Mouse (Mus musculus) limb, embryonic 11.5 days (tissue): ENCODE data around the gene Caprin1. TPM values are rescaled to one million over a fixed set of nuclear protein-coding genes. Genes with fewer than 3 reads are reported as not detected.

Experiments used
- microRNA-seq: library from miRNA; unstranded; fragments of <30 nt; microRNA quantifications from one replicate; pipeline ENCODE4, GENCODE M21; 2016
- polyA plus RNA-seq: library from polyadenylated mRNA; unstranded; fragments of >200 nt; fragmentation: Nextera tagmentation; extraction: Ambion mirVana; gene quantifications from 2 replicates; pipeline ENCODE4 v1.2.1, GENCODE M21; 2014

The Caprin1 gene
- polyA plus RNA-seq, 1 experiment from 2014 or later, result 602 TPM

Small RNA genes within 50 kb of the gene (microRNA-seq; reads per million reads assigned to microRNA genes)
- gene Gm22757, result not detected
- gene Gm22761, result not detected

Other genes with a start within 250 kb of the Caprin1 start
- gene Abtb2, start 231.3 kb downstream of the Caprin1 start, polyA plus RNA-seq, result 11.5 and 11.6 TPM in 2 replicates
- gene Nat10, start 36.4 kb downstream of the Caprin1 start, polyA plus RNA-seq, result 29.4 and 31.1 TPM in 2 replicates
- 35.6 and 42.3 TPM in 2 replicates for gene Lmo2, start 160.3 kb upstream of the Caprin1 start, polyA plus RNA-seq
- gene Fbxo3, start 230.1 kb upstream of the Caprin1 start, polyA plus RNA-seq, result 53.0 and 54.6 TPM in 2 replicates
- 1.5 and 1.8 TPM in 2 replicates for gene 4931422A03Rik, start 230.7 kb upstream of the Caprin1 start, polyA plus RNA-seq